Mouse (Mus musculus): ENCODE results near the gene Shtn1.
A peak's percentile ranks its signal among the peaks of the same experiment; 100 is the strongest.

The Shtn1 gene

GRCm38 (mm10) chr19:59052053-59052452, 23.8 kb downstream of the Shtn1 start:
- no peak for DNase-seq (ENCODE audit: low spot score in 2 of 2)

DNA sequence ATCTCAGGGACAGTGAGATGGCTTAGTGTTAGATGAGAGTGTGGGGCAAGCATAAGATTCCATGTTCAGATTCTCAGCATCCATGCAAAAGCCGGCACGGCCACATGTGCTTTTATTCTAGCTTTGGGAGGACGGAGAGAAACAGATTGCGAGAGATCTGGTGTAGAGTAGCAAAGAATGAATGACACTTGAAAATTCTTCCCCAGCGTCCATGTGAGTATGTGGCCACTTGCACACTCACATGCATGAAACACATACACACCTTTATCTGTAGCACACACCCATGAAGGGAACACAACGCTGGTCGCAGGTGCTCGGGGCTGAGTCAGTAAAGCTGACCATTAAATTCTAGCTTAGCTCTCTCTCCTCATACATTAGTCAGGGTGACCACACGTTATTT, 24.3 kb downstream of the Shtn1 start:
- DNase-seq (ENCODE audit: low spot score in 2 of 2) = no peak

- no peak for DNase-seq (ENCODE audit: low spot score in 2 of 2)
These were observed 27.0 kb downstream of the Shtn1 start for GRCm38 (mm10) chr19:59048852-59049251.

DNA sequence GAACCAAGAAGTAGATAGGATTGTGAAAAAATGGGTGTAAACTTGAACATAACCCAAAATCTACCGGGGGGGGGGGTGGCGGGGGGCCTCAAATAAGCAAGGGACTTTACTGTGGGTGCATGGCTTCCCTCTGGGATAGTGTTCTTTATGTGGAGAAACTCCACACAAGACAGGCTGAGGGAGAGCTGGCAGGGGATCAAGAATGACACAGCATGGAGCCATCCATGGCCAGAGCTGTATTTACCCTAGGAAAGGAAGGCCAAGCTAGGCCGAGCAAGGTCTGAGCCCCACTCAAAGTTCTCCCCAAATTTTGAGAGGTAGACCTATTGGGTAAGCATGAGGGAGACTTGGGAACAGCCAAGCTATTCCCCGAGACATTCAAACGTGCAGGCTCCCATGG, 28.4 kb downstream of the Shtn1 start:
- DNase-seq (ENCODE audit: low spot score in 2 of 2) = no peak

- no peak for DNase-seq (ENCODE audit: low spot score in 2 of 2)
These were observed 34.8 kb downstream of the Shtn1 start for GRCm38 (mm10) chr19:59041086-59041485.

GRCm38 (mm10) chr19:59038793-59039192, 37.1 kb downstream of the Shtn1 start:
- no peak for DNase-seq (ENCODE audit: low spot score in 2 of 2)

DNA sequence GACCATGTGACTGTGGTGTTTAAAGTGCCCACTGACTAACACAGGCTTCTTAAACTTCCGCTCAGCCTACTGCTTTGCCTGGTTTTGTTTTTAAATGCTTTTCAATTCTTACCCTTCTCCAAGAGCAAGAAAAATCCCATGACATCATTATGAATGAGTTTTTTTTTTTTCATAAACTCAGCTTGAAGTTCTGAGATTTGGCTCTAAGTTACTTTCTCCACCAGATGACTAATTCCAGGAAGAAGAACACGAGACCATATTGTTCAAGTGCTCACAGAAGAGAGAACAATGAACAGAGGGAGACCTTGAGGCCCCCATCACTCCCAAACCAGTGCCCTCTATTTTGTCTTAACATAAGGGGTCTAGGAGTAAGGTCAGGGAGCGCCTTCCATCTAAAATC, 39.1 kb downstream of the Shtn1 start:
- no peak for DNase-seq (ENCODE audit: low spot score in 2 of 2)

DNA sequence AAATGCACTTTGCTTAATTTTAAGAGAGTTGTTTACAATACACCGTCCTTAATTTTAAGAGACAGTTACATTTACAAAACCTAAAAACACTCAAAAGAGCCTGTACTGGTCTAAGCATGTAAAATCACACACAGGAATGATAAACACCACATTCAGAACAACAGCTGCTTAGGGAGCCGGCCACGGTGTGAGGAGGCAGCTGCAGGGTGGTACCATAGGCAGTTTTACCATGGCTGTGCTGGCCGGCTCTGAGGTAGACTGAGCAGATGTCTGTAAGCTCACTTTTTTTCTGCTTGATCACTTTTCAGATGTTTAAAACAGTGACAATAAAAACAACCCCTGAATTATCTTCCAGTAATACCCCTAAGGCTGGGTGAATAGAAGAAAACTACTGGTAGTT, 42.7 kb downstream of the Shtn1 start:
- DNase-seq (ENCODE audit: low spot score in 2 of 2) = no peak

DNA sequence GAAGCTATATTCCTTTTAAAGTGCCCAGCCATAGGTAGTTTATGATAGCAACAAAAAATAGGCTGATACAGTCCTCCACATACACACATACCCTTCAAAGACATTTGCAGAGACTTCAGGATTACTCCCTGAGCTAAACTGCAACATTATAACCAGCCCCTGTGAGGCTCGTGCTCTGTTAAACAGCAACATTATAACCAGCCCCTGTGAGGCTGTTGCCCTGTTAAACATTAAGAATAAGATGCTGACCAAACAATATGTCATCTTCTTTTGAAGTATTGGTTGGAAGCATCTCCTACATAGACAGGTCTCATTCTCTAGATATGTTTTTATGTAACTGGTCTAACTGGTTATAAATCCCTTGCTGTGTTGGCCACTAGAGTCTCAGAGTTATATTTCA, 45.7 kb downstream of the Shtn1 start:
- DNase-seq (ENCODE audit: low spot score in 2 of 2) = no peak

DNA sequence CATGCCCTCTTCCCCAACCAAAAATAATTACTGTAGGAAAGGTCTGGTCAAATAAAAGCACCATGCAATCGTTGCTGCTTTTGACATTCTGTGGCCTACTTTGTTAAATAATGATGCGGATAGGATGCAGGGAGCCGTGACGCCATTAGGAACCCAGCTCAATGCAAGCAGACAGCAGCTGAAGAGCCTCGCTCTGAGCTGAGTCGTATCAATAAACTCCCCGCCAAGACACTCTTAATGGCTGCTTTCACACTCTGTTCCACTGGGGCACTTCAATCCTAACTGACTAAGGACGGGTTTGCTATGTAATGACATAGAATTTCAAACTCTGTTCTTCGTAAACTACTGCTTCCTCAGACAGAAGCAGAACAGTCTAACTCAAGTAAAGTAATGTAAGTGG, 46.9 kb downstream of the Shtn1 start:
- no peak for DNase-seq (ENCODE audit: low spot score in 2 of 2)

DNA sequence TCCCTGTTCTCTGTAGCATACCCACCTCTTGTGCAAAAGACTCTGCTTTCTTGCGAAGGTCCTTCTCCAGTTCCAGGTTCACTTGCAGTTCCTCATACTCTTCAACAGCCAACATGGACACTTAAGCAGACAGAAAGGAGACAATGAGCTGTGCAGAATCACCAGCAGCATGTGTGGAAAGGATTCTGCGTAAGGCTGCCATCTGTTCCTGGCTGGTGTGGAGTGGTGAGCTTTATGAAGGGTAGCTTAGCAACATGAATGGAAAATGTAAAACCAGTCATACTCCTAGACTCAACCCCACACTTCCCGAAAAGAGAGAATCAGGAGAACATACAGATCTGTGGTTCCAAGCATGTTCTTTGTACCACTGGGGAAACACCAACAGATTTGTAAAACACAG, 47.8 kb downstream of the Shtn1 start:
- no peak for DNase-seq (ENCODE audit: low spot score in 2 of 2)

DNA sequence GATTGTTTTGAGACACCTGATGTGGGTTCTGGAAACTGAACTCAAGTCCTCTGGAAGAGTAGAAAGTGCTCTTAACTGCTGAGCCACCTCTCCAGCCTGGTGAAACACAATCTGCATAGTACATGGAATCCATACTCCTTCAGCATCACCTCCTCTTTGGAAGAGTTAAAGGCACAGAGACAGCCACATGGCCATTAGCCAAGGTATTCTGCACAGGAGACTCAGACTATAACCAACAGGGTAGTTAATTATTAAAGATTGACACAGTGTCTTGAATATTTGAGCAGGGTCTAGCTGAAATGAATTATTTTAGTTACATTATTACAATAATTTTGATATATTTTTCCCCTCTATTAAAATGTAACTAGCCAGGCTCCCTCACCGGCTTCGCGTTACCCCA, 52.0 kb downstream of the Shtn1 start:
- DNase-seq (ENCODE audit: low spot score in 2 of 2) = no peak

DNA sequence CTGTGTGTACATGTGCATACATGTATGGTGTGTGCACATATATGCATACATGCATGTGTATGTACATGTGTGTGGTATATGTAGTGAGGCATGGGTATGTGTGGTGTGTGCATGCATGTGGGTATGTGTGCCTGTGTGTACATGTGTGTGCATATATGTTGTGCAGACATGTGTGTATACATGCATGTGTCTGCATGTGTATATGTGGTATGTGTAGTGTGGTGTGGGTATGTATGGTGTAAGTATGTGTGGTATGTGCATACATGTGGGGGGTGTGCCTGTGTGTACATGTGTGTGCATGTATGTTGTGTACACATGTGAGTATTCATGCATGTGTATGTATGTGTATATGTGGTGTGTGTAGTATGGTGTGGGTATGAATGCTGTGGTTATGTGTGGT, 54.3 kb downstream of the Shtn1 start:
- no peak for DNase-seq (ENCODE audit: low spot score in 2 of 2)

DNA sequence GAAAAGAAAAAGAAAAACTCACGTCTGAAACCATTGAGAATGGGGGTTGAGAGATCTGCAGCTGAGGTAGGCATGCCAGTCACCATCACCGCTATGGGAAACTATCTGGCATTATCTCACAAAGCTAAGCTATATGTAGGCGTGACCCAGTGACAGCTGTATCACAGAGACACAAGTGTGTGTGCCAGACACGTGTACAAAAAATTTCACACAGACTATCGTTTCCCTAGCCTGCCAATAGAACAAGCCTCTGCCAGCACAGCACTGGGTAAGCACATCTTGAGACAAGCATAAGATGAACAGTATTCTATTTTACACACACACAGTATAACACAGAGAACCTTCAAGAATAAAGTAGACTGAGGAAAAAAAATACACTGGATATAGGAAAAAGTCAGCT, 65.1 kb downstream of the Shtn1 start:
- no peak for DNase-seq (ENCODE audit: low spot score in 2 of 2)

- no peak for DNase-seq (ENCODE audit: low spot score in 2 of 2)
These were observed 69.1 kb downstream of the Shtn1 start for GRCm38 (mm10) chr19:59006577-59007340.

GRCm38 (mm10) chr19:59002827-59003226, 73.1 kb downstream of the Shtn1 start:
- DNase-seq (ENCODE audit: low spot score in 2 of 2) = no peak

- DNase-seq (ENCODE audit: low spot score in 2 of 2) = no peak
These were observed 94.3 kb downstream of the Shtn1 start for GRCm38 (mm10) chr19:58981571-58981970.

DNA sequence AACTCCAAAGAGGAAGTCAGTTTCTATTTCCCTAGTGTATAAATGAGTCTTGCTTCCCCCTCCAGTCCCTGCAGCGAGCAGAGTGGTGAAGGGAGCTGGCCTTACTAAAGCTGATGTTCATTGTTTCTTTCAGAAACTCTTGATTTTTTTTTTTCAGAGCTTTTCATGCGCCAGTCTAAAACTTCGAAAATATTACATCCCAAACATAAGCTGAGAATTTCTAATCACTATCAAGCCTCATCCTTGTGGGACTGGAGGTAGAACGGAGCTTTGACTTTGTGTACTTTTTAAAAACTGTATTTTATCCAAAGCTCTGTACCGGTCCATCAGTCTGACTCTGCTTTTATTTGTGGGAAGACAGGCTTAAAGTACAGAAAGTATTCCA, 95.9 kb downstream of the Shtn1 start:
- no peak for DNase-seq (ENCODE audit: low spot score in 2 of 2)

DNA sequence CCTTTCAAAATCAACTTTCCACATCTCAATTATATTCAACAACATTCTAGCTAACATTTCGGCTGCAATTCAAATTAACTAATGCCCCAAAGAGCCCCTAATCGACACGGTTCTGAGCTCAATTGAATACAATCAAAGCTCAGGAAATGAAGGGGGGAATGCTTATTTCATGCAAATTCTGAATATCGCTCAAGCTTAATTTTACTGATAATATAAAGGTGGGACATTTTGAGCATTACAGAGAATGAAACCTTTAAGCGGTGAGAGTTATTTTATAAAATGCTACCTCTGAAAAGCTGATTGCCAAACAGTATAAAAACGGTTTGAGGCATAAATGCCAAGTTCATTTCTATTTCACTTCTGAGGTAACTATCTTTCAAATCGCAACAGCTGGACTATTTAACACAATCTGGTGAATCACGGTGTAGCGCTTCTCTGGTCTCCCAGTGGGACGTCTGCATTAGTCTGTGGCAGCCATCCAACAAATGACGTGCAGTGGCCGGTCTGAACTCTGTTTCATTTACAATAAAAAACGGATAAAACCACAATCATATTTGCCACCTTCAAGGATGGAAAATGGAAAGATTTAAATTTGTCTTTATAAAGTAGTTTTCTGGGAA, 96.4 kb downstream of the Shtn1 start:
- DNase-seq (ENCODE audit: low spot score in 2 of 2) = peak in 1 of 2 experiments; percentile 43

DNA sequence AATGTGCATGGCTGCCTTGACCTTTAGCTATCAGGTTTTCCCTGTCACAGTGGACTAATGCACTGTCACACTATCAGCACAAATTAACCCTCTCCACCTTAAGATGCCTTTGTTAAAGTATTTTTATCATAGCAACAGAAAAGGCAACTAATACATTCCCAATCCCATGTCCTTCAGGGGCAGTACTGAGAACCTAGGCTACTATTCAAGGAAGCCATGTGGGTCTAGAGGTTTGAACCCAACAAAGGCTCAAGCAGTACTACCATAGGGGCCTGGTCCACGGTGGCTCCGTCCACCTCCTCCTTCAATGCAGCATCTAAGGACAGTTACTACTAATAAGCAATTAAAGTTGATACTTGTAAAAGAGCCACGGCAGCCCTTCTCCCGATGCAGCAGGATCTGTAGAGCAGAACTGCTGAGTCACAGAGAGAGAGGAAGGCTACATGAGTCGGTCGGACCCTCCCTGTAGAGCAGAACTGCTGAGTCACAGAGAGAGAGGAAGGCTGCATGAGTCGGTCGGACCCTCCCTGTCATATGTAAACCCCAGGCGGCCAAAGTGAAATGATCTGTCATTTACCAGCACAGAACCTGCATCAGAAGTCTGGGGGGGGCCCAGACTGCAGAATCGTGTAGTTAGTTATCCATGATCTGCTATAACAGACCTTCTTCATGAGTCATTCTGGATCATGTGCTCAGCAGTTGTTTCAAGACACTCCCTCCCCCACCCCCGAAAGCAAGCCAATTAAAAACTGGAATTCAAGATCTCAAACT, 97.3 kb downstream of the Shtn1 start:
- DNase-seq (ENCODE audit: low spot score in 2 of 2) = no peak

DNA sequence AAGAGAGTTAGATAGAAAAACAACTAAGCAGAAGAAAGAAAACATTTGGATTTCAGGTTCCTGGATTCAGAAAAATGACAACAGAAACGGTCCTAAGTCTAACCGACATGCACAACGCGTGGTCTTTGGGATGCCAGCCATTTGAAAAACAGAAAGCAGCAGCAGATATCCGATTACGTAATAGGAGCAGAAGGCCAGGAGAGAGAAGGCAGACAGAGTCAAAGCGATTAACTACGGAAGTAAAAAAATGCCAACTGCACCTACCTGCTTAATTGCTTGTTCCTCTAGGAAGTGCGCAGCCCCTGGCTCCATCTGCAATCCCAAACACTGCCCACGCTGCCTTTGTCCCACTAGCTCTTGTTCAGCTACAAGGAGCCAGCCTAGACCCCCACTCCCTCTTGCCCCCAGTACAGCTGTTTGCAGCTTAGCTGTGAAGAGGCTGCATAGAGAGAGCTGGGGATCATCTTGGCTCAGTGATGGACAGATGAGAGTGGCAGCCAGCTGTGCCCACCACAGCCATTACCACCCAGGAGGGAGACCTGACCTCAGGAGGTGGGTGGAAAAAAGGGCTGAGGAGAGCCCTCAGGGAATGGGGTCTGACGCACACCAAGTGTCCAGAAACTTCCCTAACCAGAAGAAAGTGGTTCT, 100.6 kb downstream of the Shtn1 start:
- no peak for DNase-seq (ENCODE audit: low spot score in 2 of 2)

DNA sequence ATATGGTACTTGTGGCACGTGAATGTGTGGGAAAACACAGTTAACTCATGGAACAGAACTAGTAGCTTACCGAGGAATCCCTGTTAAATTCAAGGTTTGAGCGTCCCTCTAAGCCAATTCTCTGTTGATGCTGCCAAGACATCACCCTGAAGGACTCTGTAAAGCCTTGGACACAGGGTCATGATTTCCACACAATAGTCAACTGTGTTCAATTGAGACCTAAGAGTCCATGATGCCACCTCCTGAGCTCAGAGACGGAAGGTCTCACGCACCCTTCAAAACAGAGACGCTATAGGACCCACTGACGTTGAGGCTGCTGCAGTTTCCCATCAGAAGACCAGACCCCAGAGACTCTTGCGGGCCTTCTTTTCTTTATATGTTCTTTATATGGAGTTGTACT, 101.8 kb downstream of the Shtn1 start:
- DNase-seq (ENCODE audit: low spot score in 2 of 2) = no peak
